Mouse (Mus musculus) ES-CJ7 (cell line): Measurements from ENCODE around the gene Dda1.

Experiments
- DNase-seq: peaks from one replicate; pipeline ENCODE4 v3.0.0; 2011; ENCODE audit warnings: low read depth, low spot score

Gene Dda1

GRCm38 (mm10) chr8:71468001-71468400 lies 998 bp upstream of the Dda1 start:
- no peak for DNase-seq

GRCm38 (mm10) chr8:71469411-71469810 lies 412 bp downstream of the Dda1 start:
- peak; percentile 84 for DNase-seq

- DNase-seq: no peak
These were observed 1.3 kb downstream of the Dda1 start for GRCm38 (mm10) chr8:71470146-71470912.

GRCm38 (mm10) chr8:71470913-71471255 lies 1.9 kb downstream of the Dda1 start:
- no peak for DNase-seq

GRCm38 (mm10) chr8:71471861-71472260 lies 2.9 kb downstream of the Dda1 start:
- DNase-seq: no peak

- DNase-seq: no peak
These were observed 3.8 kb downstream of the Dda1 start for GRCm38 (mm10) chr8:71472601-71473386.

- no peak for DNase-seq
These were observed 5.3 kb downstream of the Dda1 start for GRCm38 (mm10) chr8:71474344-71474743.

- DNase-seq: no peak
These were observed 6.0 kb downstream of the Dda1 start for GRCm38 (mm10) chr8:71474785-71475701.

- DNase-seq: no peak
These were observed 6.7 kb downstream of the Dda1 start for GRCm38 (mm10) chr8:71475702-71476075.

GRCm38 (mm10) chr8:71476099-71476940 lies 7.3 kb downstream of the Dda1 start:
- DNase-seq: peak; percentile 68

GRCm38 (mm10) chr8:71477196-71477845 lies 8.3 kb downstream of the Dda1 start:
- DNase-seq: peak; percentile 88

GRCm38 (mm10) chr8:71478943-71479342 lies 9.9 kb downstream of the Dda1 start:
- DNase-seq: no peak

- peak; percentile 100 for DNase-seq
These were observed 14.9 kb downstream of the Dda1 start for GRCm38 (mm10) chr8:71483932-71484331.

GRCm38 (mm10) chr8:71484736-71485135 lies 15.7 kb downstream of the Dda1 start:
- DNase-seq: no peak

- DNase-seq: peak; percentile 95
These were observed 16.4 kb downstream of the Dda1 start, which contains the start of gene Ano8 for GRCm38 (mm10) chr8:71485142-71486135. Ano8 (minus strand) TSS chr8:71485963.

- DNase-seq: peak; percentile 69
These were observed 17.1 kb downstream of the Dda1 start for GRCm38 (mm10) chr8:71486136-71486529.

GRCm38 (mm10) chr8:71487691-71488445 lies 18.9 kb downstream of the Dda1 start, which contains the start of gene Gtpbp3:
Gtpbp3 (plus strand) TSS chr8:71488103.
- DNase-seq: peak; percentile 84

- peak; percentile 99 for DNase-seq
These were observed 19.5 kb downstream of the Dda1 start for GRCm38 (mm10) chr8:71488454-71488853.
